Mouse (Mus musculus): ENCODE data around the gene Thbs3.
A peak's percentile ranks its signal among the peaks of the same experiment; 100 is the strongest.

Gene Thbs3

DNA sequence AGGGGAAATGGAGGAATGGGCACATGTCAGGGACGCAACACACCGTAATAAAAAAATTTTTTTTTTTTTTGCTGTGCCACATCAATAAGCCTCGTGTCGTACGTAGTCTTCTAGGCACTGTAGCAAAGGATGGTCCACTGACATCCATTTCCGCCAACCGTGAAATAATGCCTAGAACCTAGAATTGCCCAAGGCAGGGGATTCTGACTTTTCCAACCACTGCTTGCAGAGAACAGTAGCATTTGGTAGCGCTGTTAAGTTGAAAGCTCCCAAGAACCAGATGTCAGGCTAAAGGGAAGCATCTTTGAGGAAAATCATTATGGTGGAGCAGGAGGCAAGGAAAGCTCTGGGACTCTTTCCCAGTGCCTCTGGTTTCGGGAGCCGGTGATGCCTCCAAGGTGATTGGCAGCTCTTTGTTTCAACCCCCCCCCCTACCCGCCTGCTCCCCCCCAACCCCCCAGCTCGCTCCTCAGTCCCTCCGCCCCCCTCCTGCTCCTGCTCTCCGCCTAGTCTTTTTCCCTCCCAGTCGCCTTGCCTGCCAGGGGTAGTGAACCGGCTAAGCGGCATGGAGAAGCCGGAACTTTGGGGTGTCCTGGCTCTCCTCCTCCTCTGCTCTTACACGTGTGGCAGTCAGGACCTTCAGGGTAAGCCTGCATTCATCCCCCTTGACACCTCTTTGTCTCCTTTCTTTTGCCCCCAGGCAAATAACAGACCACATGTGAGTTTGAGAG lies at the start of gene Thbs3:
Gene Thbs3, plus strand, starts transcription at position 500 of the 731 bp plus-strand sequence.
- DNase-seq (ENCODE audit: low spot score in 2 of 2) = no peak

DNA sequence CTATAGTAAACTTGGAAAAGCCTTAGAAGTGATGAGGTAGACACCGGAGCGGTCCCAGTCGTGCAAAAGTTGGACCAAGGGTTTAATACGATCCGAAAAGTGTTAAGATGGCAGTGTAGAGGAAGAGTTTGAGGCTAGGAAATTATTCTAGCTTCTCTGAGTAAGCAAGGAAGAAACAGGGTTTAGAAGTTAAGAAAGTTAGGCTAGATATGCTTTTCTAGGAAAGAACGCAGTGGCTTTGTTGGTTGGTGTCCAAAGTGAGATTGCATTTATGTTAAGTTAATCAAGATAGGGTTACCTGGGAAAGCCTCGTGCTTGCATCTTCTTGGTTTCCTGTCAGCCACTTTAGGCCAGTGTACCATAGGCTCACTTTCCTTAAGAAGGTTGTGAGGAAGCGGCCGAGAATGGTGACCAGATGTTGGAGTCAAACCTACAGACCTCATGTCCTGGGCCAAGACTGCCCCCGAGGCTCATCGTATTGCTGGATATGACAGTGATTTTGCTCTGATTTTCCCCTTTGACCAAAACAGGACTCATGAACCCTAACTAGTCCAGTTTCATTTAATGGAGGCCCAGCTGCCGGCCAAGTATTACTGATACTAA lies 49.6 kb upstream of the Thbs3 start:
- DNase-seq (ENCODE audit: low spot score in 2 of 2) = no peak

DNA sequence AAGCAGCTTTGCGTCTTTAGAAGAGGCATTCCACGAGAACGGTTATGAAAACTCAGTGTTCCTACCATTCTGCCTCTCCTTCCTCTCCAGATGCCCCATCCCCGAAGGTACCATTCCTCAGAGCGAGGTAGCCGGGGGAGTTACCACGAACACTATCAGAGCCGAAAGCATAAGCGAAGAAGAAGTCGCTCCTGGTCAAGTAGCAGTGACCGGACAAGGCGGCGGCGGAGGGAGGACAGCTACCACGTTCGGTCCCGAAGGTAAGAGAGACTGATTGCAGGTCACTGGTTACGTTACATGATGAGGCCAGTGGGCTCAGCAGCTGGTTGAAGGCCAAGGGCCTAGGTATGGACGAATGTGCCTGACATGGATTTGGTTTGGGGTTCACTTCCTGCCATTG lies 48.0 kb upstream of the Thbs3 start:
- no peak for DNase-seq (ENCODE audit: low spot score in 2 of 2)

DNA sequence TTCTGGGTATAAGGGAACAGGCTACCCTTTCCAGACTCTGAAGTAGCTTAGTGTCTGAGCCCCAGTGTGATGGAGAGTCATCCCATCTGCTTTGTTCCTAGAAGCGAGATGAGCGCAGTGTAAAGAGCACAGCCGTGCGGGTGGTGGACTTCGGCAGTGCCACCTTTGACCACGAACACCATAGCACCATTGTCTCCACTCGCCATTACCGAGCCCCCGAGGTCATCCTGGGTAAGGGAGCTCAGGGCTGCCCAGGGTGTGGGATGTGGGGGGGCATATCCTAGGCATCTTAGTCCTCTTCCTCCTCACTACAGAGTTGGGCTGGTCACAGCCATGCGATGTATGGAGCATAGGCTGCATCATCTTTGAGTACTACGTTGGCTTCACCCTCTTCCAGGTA lies 40.1 kb upstream of the Thbs3 start:
- DNase-seq (ENCODE audit: low spot score in 2 of 2) = no peak

DNA sequence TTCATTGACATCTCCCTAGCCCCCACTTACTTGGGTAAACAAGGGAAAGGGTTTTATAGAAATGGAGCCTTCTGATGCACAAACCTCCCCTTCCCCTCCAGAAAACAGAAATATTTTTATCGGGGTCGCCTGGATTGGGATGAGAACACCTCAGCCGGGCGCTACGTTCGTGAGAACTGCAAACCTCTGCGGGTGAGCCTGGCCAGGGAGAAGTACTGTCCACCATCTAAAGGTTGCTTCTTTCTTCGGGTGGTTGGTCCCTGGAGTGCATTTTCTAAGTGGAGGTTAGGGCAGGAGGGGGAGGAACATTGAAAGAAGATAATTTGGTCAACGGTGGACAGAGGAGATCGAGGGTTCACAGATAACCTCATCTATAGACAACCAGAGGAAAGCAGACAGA lies 39.4 kb upstream of the Thbs3 start:
- no peak for DNase-seq (ENCODE audit: low spot score in 2 of 2)

DNA sequence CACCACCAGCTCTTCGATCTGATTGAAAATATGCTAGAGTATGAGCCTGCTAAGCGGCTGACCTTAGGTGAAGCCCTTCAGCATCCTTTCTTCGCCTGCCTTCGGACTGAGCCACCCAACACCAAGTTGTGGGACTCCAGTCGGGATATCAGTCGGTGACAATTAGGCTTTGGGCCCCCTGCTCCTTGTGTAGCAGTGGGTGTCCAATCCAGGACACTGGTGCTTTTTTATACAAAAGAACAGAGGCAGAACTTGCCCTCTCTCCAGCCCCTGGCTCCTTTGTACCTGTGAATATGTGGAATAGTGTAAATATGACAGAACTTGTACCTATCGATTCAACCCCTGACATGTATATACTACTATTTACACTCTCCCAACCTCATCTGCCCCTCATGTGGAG lies 38.6 kb upstream of the Thbs3 start:
- DNase-seq (ENCODE audit: low spot score in 2 of 2) = no peak

DNA sequence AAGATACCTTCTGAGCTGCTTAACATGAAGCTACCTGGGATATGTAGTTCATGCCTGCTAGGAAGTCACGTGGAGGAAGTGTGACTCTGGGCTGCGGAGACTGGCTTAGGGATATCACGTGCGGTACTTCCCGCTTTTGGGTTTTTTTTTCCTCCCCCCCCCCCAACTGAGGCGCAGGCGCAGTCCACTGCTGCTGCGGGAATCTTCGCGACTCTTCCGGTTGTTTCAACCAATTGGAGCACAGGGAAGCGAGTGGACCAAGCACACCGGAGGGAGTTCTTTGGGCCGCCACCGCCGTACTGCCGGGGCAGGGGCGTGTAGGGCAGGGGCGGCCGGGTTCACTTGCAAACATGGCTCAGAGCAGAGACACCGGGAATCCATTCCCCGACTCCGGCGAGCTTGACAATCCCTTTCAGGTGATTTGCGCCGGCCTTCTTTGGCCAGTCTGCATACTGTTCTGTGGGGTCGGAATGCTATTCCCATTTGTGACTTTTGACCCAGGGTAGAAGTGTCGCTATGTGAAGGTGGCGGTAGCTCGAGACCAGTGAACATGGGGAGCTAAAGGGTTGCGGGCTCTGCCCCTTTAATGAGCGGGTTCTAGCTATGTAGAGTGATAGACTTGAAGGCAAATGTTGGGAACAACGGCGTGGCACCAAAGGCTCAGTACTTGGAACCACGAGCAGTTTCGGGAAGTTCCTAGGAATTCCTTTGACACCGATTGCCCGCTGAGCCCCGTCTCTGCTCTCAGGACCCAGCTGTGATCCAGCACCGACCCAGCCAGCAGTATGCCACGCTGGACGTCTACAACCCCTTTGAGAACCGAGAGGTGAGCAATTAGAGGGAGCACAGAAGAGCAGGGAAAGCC lies 37.5 kb upstream of the Thbs3 start, which contains the start of gene Scamp3:
Gene Scamp3, plus strand, starts transcription at position 232 of the 865 bp plus-strand sequence.
- peak; percentile 82 to 94 for DNase-seq (ENCODE audit: low spot score in 2 of 2)

DNA sequence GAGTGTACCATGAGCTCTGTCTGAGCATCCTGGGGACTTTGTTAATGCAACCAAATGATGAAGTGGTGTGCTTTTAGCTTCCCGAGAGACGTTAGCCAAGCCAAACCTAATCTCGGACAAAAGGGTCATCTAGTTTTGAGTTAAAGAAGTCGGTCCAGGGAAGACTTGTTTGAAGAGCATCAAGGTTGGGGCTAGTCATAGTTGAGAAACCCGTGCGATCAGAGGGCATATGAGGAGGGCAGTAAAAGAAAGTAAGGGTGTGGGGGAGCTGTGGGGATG lies 36.9 kb upstream of the Thbs3 start:
- DNase-seq (ENCODE audit: low spot score in 2 of 2) = no peak

DNA sequence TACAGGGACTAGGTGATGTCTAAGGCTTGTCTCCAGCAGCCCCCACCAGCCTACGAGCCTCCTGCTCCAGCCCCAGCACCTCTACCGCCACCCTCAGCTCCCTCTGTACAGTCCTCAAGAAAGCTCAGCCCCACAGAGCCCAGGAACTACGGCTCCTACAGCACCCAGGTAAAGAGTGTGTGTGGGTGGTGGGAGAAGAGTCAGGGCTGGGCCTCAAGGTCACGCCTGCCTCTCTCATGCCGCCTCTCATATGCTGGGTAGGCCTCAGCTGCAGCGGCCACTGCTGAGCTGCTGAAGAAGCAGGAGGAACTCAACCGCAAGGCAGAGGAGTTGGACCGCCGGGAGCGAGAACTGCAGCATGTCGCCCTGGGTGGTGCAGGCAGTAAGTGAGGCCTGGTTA lies 35.9 kb upstream of the Thbs3 start:
- no peak for DNase-seq (ENCODE audit: low spot score in 2 of 2)

DNA sequence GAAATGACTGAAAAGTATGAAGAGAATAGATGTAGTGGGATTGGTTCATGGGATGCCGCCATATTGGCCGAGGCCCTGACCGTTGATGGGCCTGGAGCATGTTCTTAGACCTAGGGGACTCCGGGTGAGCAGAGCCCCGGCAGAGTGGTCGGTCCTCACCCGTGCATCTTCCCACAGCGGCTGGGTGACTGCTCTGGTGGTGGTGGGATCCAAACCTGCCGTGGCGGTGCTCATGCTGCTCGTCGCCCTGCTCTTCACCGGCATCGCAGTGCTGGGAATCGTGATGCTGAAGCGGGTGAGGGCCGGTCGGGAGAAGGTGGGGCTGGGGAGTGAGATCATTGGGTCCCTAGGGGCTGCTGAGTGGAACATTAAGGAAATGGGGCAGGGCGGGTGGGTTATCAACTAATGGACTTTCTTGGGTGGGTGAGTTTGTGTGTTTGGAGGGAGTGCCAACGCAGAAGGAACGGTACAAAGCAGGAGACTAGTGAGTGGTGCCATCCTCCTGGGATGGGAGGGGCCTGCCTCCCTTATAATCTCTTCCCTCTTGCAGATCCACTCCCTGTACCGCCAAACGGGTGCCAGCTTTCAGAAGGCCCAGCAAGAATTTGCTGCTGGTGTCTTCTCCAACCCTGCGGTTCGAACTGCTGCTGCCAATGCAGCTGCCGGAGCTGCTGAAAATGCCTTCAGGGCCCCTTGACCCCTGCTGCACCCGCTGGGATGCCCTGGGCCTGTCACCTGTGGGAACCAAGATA lies 33.1 kb upstream of the Thbs3 start:
- no peak for DNase-seq (ENCODE audit: low spot score in 2 of 2)

DNA sequence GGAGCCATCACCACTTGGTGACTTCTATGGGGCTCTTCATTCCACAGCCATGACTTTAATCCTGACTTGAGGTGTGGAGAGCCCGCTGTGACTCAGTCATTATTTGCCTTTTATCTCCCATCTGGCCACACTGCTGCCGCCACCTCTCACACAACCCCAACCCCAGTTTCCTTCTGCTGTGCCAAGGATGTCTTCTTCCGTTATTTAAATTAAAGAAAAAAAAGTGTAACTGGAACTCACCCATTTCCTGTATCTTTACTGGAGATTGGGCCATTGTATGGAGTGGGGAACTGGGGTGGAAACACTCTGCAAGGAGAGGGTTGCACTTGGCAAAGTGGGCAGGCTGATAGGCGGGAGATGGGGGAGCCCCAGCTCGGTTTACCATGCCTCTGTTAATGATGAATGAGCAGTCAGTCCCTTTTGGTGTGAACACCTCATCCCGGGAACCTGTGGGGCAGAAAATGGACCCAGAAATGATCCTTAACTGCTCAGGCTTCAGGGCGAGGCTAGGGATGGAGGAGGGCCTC lies 32.4 kb upstream of the Thbs3 start:
- no peak for DNase-seq (ENCODE audit: low spot score in 2 of 2)

DNA sequence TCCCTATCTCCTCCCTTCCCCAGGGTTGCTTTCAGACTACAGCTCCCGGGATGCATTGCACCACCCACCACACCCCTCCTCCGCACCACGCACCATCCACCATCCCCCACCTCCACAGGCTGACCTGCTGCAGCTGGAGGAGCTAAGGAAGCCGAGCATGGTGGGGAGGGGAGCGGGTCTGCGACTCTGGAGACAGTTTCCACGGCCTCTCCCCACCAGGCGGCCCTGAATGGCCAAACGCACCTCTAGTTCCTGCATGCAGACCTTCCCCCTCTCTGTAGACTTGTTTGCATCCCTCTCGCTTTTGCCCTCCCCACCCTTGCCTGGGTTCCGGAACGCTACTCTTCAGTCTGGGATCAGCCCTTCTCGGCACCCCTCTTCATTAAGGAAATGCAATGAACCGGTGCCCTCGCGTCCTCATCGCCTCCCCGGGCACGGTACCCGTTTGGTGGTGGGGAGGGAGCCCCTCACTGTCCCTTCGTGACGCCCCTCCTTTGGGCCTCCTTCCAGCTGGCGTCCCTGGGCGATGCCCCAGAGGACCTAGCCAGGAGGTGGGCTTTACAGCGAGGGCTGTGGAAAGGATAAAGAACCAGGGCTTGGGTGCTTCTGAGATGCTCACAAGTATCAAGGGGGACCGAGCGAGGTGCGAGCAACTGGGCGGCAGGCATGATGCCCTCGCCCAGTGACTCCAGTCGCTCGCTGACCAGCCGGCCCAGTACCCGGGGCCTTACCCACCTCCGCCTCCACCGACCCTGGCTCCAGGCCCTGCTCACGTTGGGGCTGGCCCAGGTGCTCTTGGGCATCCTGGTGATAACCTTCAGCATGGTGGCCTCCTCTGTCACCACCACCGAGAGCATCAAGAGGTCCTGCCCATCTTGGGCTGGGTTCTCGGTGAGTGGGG lies 31.7 kb upstream of the Thbs3 start, which contains the start of gene Fam189b:
Gene Fam189b, plus strand, starts transcription at position 86 of the 901 bp plus-strand sequence.
- peak; percentile 91 for DNase-seq (ENCODE audit: low spot score in 2 of 2)

DNA sequence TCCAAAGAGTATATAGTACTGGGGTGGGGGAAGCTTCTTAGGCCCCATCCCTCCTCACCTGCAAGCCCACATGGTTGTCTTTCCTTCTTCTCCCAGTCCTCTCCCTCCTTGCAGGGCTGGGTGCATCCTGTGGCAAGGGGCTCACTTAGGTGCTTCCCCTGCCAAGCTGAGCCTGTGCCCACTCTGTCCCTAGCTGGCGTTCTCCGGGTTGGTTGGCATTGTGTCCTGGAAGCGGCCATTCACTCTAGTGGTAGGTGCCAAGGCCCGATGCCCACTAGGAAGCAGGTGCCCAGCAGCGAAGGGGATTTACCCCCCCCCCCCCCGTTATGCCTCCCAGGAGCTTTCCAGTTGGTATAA lies 31.0 kb upstream of the Thbs3 start:
- DNase-seq (ENCODE audit: low spot score in 2 of 2) = no peak

DNA sequence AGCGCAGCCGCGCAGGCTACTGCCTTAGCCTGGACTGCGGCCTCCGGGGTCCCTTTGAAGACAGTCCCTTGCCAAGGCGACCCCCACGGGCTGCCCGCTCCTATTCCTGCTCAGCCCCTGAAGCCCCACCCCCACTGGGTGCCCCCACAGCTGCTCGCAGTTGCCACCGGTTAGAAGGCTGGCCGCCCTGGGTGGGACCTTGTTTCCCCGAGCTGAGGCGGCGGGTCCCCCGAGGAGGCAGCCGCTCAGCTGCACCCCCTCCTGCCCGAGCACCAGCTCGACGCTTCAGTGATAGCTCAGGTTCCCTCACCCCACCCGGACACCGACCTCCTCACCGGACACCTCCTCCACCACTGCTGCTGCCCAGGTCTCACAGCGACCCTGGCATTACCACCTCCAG lies 27.8 kb upstream of the Thbs3 start:
- DNase-seq (ENCODE audit: low spot score in 2 of 2) = no peak

DNA sequence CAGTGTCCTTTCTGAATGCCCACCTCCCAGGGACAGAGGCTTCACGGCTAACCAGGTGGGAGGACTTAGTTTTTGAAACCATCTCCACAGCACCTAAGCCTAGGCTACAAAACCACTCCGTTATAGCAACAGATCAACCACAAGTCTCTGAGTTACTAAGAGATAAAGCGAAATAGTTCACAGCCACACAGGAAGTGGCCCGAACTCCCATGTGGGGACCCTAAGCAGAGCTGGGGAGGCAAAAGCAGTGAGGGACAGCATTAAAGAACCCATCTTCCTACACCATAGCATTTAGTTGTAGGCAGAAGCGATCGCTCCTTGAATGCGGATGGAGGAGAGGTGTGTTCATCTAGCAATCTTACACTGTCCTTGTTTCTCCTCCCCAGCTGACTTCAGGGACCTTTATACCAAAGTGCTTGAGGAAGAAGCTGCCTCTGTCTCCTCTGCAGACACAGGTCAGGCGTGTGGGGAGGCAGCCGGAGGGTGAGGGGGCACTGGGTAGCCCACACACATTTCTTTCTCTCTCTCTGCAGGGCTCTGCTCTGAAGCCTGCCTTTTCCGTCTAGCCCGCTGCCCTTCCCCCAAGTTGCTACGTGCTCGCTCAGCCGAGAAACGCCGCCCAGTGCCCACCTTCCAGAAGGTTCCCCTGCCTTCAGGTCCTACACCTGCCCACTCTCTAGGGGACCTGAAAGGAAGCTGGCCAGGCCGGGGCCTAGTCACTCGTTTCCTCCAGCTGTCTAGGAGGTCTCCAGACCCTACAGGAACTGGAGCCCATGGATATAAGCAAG lies 27.1 kb upstream of the Thbs3 start:
- DNase-seq (ENCODE audit: low spot score in 2 of 2) = no peak

DNA sequence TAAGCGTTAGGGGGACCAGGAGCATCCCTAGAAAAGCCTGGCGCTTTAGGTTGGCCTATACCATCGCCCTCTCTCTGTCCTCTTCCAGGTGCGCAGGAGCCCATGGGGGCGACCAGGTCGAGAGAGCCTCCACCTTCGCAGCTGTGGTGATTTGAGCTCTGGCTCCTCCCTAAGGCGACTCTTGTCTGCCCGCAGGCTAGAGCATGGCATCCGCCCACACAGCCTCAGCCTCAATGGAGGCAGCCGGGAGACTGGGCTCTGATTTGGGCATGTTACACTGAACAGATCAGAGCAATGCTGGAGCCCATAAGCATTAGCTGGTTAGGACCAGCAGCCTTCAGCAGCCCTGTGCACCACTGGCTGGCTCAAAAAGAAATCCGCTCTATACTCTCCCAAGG lies 26.5 kb upstream of the Thbs3 start:
- DNase-seq (ENCODE audit: low spot score in 2 of 2) = no peak

DNA sequence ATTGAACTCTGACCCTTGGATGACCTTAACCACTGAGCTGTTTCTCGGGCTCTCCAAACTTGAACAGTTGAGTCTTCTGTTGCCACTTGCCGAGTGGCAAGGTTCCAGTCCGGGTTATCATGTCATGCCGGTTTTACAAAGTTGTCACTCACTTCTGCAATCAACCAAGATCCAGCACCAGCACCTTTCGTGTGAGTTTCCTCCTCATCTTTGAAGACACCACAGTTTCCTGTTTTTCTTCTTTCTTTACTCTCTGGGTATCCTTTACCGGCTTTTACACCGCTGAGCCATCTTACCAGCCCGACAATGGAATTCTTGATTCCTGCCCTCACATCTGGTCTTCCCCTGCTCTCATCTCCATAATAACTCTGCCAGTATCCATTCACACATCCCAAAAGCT lies 24.5 kb upstream of the Thbs3 start:
- no peak for DNase-seq (ENCODE audit: low spot score in 2 of 2)

DNA sequence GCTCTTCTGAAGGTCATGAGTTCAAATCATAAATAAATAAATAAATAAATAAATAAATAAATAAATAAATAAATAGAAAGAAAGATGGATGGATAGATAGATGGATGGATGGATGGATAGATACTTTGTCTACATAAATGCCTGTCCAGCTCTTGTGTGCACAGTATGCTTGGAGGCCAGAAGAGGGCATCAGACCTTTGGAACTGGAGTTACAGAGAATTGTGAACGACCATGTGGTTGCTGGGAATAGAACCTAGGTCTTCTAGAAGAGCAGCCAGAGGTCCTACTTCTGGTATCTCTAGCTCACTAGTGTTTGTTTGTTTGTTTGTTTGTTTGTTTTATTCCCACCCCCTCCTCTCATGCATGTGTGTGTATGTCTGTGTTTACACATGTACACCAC lies 21.6 kb upstream of the Thbs3 start:
- DNase-seq (ENCODE audit: low spot score in 2 of 2) = no peak

DNA sequence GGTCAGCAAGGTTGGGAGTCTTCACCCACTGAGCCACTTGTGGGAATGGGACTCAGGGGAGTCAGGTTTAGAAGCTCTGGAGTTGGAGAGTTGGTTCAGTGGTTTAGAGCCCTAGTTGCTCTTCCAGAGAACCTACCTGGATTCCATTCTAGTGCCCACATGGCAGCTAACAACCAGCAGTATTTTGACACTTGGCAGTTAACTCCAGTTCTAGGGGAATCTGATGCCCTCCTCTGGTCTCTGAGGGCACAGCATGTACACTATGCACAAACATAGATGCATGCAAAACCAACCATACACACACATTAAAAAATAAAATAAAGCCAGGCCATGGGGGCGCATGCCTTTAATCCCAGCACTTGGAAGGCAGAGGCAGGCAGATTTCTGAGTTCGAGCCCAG lies 21.1 kb upstream of the Thbs3 start:
- no peak for DNase-seq (ENCODE audit: low spot score in 2 of 2)
